Mouse (Mus musculus) embryo, embryonic 11 days (tissue): ENCODE measurements around the gene Fbxl8.
"Not testable (repeated sequence)": the region's sequence is repeated elsewhere in the genome, so short reads cannot be mapped to it uniquely, and the experiment has no call there.

Source experiments
- DNase-seq: peaks from one replicate; pipeline ENCODE4 v3.0.0-alpha.2; 2015

The Fbxl8 gene

DNA sequence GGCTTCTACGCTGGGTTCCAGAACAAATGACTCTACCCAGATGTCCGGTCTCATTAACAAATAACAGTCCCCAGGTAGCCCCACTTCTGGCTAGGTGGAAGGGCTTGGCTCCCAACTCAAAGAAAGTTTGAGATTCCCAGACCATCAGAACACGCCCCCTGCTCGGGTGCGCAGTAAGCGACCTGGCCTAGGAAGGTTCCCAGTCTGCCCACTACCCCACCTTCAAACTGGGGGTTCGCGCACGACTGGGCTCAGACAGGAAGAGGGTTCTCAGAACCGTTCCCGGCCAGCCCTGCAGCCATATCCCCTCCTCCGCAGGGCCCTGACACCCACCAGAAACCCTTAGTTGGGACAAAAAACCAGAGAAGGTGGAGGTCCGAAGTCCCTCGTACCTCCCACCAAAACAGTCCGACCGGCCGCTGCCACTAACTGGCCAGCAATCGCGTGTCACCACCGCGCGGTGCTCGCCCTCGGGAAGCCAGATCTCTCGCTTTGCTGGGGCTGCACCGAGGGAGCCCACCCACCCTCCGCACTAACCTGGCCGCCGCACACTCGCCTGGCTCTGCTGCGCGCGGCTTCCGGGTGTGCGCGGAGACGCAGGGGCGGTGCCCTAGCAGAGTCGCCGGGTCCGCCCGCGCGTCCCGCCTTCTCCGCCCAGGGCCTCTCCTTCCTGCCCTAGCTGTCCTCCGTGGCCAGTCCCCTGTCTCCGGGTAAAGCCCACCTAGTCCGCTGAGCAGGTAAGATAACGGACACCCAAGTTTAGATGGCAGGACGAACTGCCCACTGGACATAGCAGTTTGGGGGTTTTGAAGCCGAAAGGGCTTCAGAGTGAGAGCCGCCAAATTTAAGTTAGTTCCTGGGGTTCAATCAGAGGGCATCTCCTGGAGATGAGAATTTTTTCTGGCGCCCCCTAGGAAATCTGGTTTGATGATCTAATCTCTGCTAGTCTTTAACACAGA is at the start of gene Fbxl8, which contains the start of gene Tradd:
TSS of gene Fbxl8 (plus strand) at position 625 of the 959 bp plus-strand sequence.
TSS of gene Tradd (minus strand) at position 586 of the 959 bp plus-strand sequence.
- peak; percentile 84 for DNase-seq

DNA sequence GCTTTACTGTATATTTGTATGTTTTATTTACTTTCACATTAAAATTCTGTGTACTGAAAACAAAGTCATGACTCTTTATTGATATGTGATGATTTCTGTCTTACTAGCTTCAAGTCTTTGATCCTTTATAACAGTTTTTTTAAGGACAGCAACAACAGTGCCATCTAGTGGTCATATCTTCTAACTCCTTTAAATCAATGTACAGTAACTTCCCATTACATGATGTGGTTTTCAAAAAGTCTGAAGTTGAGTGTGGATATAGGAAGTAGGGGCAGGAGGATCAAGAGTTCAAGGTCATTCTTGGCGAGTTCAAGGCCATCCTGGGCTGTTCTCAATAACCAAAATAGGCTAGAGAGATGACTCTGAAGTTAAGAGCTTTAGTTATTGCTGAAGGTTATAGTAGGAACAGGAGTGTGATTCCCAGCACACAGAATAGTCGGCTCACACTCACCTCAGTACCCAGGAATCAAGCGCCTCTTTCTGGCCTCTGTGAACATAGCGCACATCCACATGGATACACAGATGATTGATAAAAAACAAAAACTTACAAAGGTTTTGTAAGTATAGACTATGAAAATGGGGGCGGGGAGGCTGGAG is 46.4 kb upstream of the Fbxl8 start:
- peak; percentile 74 for DNase-seq

DNA sequence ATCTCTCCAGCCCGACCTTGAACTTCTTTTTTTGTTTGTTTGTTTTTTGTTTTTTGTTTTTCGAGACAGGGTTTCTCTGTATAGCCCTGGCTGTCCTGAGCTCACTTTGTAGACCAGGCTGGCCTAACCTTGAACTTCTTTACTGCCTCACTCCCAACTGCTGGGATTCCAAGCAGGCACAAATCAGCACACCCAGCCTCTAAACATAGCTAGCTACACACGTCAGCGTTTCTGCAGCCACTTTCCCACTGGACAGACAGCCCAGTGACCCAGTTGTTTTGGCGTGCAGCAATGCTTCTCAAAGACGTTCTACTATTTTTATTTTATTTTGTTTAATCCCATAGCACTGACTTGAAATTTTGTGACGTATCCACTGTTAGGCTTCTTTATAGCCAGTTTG is 40.6 kb upstream of the Fbxl8 start:
- DNase-seq = no peak

DNA sequence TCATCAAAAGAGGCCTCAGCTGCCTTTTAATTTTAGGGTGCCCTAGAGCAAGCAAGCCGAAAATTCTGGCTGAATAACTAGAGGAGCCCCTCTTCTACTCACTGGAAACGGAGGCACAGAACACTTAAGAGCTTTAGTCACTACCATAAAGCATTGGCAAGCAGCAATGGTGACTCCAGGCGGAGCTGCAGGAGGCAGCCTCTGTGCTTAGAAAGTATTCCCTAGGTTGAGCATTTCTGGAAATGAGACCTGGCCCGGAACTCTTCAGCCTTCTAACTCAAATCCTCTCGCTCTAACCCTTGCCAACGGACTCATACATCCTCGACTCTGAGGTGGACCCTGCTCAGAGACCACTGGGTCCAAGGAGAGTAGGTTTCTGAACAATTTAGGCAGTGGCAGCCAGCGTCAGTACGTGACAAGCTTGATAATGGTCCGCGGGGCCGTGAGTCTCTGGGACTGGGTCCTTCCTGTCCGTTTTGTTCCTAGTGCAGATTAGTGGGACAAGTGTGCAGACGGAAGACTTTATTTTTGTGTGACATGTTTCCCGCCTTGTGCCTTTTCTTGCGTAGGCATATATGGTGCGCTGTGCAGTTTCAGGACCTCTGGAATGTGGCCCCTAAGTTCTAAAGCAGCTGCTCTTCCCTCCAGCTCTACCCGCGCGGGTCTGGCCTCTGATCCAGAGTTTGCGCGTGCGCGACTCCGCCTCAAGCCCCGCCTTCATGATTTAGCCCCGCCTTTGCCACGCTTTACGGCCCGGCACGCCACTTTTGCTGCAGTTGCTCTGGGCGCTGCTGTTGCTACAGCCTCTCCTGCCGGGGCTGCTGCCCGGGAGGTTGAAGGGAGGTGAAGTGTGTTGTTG is 39.8 kb upstream of the Fbxl8 start, which contains the start of gene D230025D16Rik:
TSS of gene D230025D16Rik (plus strand) at position 733 of the 859 bp plus-strand sequence.
- DNase-seq = peak; percentile 96

DNA sequence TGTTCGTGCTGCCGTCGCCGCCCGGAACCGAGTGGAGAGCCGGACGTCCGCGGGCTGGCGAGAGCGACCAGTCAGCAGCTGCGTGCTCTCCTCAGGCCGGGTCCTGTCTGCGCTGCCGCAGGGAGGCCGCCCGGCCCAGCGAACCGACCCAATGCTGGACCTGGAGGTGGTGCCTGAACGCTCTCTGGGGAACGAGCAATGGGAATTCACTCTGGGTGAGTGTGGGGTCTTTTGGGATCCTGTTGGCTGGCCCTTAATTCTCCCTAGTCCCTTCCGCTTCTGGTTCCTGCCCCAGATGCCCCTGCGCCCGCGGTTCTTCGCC is 39.2 kb upstream of the Fbxl8 start:
- DNase-seq = no peak

DNA sequence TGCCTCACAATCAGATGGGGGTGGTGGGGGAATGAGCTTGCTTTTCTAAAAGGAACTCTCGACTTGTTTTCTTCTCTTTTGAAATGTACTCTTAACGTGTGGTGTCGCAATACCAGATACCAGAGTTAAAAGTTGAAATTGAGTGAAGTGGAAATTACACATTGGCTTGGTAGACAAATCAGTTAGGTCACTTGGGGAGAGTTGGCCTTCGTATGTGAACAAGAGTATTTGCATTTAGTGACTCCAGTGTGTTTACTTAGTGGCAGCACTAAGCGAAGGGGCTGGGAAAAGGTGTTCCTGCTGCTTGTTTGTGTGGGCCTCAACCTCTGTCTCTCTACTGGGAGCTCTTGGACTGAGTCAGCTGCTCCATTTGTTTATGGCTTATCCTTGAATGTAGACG is 38.5 kb upstream of the Fbxl8 start:
- no peak for DNase-seq

DNA sequence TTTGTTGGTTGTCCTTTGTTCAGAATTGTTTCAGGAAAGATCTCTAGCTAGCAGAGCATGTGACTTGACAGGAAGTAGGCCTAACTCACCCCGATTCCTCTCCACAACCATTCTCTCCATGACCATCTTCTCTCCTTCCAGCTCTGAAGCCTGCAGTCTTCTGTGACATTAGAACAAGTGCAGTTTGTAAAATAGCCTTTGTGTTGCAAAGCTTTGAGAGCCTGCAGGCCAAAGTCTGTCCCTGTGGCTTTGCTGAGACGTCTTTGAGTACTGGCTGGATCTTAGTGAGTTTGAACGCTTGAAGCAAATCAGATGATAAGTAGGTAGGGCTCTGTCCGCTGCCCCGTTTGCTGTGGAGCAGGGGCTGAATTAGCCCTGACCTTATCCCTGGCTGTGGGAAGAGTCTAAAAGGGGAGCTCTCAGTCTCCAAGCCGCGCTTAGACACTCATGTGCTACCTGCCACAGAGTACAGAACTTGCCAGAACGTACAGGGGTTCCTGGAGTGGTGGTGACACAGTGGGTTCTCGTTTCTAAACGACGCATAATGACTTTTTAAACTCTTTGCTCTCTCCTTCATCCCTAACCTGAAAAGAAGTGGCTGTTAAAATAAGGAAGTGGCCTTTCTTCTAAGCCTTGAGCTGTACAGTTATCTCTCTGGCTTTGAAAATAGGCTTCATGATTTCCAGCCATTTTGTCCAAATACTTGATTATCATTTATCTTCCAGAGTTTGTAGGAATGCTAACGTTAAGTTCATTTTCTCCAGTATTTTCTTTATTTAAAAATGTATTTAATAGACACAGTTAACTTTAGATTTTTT is 32.7 kb upstream of the Fbxl8 start:
- DNase-seq = no peak

DNA sequence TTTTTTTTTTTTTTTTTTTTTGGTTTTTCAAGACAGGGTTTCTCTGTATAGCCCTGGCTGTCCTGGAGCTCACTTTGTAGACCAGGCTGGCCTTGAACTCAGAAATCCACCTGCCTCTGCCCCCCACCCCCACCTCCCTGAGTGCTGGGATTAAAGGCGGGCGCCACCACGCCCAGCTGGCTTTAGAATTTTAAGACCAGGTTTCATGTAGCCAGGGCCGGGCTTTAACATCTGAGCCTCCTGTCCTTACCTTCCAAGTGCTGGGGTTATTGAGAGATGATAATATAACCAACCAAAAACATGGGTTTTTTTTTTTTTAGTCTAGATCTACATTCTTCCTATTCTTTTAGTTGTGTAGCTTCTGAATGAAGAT is 32.1 kb upstream of the Fbxl8 start:
- DNase-seq = not testable (repeated sequence)

DNA sequence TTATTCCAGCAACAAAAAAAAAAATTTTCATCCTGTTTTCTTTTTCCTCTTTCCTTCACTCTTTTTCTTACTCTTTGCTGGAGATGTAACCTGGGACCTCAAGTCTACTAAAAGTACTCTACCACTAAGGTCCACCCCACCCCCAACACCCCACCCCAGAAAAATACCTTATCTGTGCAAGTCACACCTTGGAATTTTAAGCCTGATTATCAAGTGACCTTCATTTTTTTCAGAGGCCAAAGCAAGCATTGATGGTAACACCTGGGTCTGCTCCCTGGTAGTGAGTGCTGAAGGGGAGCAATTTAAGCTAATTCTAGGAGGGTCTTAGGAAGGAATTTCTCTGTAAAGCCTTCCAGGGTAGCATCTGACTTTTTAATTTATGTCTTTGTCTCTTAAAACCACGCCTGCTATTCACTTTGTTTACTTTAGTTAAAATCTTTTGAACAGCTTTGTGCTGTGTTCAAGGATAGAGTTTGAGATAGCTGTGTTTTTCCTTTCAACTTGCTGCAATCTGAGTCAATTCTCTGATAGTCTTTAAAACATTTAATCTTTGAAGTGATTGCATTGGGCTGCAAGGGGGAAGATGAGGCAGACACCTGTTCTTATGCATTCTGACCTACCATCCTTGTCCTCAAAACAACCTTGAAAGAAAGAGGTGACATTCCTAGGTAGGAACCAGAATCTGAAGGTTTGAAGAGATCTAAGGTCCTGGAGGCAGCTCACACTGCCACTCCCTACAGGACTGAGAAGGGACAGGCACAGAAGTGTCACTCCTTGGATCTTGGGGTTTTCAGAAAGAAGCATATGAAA is 31.1 kb upstream of the Fbxl8 start:
- no peak for DNase-seq

DNA sequence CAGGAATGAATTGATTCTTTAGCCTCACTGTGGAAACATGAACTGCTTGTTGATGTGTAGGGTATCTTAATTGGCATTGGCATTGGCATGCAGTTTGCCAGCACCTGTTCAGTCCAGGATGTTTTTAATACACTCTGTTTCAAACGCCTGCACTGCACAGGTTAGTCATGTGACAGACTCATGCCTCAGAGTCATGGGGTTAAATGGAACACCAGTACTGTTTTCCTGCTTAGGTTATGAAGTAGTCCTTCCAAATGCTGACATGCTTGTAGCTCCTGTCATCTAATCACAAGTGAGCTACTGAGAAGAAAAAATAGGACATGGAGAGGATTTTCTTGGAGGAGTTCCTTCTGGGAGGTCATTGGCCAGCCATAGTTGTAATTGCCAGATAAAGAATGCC is 29.2 kb upstream of the Fbxl8 start:
- DNase-seq = no peak

DNA sequence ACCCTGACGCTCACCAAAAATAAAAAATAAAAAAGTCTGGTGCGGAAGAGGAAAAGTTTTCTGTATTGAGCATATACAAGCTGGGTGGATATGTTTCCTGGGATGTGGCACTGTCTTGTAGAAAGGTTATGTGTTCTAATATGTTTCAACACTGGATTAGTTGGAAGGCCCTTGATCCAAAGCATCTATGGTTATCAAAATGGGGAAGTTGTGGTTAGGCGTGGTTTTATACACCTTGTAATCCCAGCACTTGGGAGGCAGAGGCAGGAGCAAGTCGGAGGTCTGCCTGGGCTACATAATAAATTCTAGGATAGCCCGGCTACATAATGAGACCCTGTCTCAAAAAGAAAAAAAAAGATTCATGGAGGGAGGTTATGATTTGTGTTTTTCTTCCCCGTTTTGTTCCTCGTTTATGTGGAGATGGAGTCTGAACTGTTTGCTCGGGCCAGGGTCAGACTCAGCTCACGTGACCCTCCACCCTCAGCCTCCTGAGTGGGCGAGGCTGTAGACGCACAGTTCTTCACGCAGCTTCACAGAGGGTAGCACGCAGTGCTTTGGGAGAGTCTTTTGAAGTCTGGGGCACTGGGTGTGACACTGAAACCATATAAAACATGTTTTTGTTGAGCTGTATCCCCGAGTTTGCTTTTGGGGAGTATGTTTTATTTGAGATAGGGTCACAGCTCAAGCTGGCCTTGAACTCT is 26.9 kb upstream of the Fbxl8 start:
- no peak for DNase-seq

DNA sequence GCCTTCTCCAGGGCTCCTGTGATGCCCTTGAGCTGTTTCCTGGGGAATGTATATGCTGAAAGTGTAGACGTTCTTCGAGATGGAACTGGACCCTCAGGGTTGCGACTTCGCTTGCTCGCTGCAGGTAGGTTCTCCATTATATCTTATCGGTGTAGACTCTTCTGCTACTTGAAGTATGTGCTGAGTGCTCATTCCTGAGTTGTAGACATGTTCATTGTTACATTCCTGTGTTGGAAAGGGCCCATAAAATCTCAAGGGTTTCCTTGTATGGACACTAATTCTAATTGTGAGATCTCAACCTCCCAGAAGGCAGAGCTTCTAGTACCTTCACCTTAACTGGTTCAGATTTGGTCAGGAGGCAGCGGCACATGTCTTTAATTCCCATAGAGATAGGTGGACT is 23.4 kb upstream of the Fbxl8 start:
- DNase-seq = no peak

DNA sequence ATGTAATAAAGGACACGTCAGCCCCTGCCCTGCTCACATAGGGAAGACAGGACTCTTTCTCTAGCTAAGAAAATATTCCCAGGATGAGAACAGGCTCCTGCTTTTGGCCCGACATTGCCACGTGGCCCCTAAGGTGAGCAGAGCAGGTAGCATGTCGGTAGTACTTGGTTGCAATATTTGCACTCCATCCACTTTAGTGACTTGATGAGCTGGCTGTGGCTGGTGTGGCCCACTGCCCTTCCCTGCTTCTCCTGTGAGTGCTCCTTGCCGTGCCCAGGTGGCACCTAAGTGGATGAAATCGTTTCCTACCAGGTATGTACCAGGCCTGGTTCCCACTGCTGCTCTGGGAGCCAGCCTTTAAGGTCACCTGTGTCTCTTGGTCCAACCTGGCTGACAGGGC is 12.5 kb upstream of the Fbxl8 start:
- no peak for DNase-seq

DNA sequence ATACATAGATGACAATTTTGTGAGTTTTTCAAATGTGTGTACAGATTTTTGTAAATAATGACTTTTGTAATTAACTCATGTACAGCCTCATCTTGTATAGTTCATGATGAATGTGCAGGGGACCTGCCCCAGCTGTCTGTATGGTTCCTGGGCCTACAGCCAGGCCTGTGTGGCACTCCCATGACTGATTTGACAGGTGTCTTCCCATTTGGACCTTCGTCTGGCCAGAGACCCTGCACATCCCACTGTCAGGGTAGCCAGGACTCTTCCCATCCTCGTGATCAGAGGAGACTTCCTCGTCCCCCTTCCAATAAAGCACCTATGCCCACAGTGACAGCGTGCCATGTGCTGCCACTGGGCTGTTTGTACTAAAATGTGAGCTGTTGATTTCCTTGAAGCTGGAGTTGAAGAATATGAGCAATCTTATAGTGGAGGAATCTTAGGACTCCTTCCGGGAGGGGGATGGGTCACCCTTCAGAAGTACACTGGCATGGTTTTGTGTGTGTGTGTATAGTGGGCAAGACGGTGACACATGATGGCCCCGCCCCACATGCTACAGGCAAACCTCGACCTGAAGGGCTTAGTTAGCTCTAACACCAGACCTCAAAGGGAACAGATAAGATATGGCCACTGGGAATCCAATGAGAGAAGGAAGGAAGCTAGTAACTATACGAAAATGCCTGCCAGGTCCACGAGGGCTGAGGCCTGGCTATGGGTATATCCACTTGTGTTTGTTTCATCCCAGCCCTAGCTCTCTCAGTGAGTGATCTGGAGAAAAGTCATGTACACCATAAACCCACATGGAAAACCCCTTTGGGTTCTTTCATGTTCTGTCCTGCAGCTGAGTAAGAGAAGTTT is 11.5 kb upstream of the Fbxl8 start:
- no peak for DNase-seq

DNA sequence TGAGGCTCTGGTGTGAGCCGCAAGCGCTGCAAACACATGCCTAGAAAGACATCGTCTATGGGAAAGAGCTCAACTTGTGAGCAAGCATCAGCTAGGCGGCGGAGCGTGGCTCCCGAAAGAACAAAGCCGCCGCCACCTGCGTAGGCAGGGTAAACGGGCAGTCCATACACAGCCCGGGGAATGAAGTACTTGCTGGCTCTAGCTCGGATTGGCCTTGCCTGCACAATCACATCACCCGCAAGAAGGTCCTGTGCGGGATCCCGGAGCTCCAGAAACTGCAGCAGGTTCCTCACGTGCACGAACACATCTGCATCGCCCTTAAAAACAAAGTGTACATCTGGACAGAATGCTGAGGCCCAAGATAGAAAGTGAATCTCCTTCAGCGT is 10.7 kb upstream of the Fbxl8 start:
- no peak for DNase-seq

DNA sequence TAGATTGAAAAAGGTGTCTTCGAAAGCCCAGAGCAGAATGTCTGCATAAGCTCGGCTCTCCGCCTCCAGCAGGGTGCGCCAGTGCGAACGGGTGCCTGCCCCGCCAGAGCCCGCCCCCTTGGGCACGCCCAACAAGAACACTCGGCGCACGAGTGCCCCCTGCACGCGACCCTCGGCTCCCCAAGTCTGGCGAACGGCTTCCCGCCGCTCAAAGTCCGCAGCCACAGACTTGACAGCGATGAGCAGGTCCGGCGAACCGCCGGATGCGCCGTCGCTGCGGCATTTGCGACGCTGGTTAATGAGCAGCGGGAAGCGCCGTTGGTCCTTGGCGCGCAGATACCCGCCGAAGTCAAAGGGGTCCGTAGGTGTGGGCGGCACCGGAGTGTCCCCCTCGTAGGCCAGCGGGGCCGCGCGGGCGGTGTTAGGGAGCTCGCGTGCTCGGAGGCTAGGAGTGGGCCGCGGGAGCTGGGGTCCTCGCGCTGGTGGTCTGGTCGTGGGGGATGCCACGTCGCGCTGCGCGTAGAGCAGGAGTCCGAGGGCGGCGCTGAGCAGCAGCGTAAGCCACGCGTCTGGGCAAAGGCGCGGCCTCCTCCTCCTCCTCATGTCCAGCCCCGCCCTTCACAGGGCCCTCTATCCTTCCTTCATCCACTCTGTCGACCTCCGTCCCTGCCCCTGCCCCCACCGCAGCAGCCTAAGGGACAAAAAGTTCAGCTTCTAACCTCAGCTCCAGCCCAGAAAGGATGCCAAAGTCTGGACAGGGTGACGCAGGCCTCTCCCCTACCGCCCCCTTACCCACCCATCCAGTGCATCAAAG is 10.1 kb upstream of the Fbxl8 start:
- peak; percentile 95 for DNase-seq

DNA sequence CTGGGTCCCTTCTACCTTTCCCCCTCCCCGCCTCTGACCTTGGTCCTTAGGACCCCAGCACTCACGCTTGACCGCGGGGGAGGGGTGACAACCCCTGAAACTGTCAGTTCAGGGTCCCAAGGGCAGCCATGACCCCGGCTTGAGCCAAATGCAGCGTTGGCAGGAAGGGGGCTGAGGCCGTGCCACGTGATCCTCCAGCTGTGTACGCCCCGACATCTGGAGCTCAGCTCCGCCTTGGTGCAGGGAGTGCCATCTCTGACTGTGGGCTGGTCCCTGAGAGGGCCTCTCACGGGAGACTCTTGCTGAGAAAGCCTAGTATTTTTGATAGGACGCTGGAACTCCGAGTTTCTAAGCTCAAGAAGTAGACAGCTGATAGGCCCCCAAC is 9.5 kb upstream of the Fbxl8 start, which contains the start of gene B3gnt9:
TSS of gene B3gnt9 (minus strand) at position 188 of the 385 bp plus-strand sequence.
- peak; percentile 70 for DNase-seq

DNA sequence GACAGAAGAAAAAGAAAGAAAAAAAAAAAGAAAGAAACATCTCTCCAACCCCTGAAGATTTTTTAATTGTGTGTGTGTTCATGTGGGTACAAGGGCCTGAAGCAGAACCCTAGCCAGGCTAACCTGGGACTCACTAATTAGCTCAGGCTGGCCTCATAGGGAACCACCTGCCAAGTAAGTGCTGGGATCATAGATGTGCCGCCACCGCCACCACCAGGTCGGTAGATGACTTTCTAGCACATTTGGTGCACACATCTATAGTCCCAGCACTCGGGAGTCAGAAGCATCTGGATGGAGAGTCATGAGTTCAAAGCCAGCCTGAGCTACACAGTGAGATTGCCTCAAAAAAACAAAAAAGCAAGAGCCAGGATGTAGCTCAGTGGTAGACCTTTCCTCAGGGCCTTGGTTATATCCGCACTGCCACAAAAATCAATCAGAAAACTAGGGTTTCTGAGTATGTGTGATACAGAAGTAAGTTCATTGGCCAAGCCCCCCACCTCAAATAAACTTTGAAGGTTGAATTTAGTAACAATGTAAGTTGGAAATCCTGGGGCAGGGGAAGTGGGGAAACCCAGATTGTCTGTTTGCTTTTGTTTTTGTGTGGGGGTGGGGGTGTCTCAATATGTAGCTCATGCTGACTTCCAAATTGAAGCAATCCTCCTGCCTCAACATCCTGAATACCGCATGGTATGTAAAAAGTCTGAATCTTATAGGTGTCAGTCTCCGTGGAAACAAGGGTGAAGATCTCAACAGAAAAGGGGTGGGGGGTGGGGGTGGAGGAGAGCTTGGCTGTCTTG is 6.9 kb upstream of the Fbxl8 start:
- no peak for DNase-seq
